Mouse (Mus musculus): ENCODE results near the gene Hormad1. TPM values are rescaled to one million over a fixed set of nuclear protein-coding genes. Genes with fewer than 3 reads are reported as not detected.
"Not testable (repeated sequence)": the region's sequence is repeated elsewhere in the genome, so short reads cannot be mapped to it uniquely, and the experiment has no call there.

The Hormad1 gene
- polyA plus RNA-seq, 1 experiment from 2014 or later, result not detected

DNA sequence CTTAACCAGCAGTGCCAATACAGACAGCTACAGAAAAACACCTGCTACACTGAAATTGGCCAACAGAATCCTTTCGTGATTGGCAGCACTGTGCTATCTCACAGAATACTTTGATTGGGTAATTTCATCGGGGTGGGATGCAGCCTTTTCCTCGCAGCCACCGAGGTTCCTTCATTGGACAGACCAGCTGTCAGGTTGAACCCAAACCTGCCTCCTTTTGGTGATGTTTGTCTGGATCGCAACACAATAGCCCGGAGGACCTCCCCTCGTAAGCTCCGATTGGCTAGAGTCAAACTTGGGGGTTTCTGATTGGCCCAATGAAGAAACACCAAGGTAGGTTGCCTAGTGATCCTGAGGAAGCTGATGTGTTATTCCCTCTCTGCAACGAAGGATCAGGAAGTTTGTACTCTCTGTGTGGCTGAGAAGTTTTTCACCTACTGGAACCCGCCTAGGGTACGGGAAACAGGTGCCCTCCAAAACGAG is 29.2 kb downstream of the Hormad1 start, which contains the start of gene Golph3l:
TSS of gene Golph3l (plus strand) at position 331 of the 483 bp plus-strand sequence.
- peaks cover 5% of the 10 kb centered on the region for H3K4me1 ChIP-seq (ENCODE audit: control insufficient read depth, insufficient read depth, low read length)
- no peaks in the 10 kb centered on the region for H3K9me3 ChIP-seq (replicated peaks; ENCODE audit: control insufficient read depth, low read length, poor library complexity, severe bottlenecking)
- H3K4me3 ChIP-seq (ENCODE audit: low read depth, low read length), result peak within 1 kb of the TSS; percentile 81
- peak within 1 kb of the TSS; percentile 81 for H3K4me2 ChIP-seq (ENCODE audit: low read length)
- no peaks in the 10 kb centered on the region for H3K27me3 ChIP-seq (ENCODE audit: control insufficient read depth, insufficient read depth, low read depth, low read length)
- H3K36me3 ChIP-seq (ENCODE audit: control insufficient read depth, insufficient read depth, low read length), result peaks cover 7% of the 10 kb centered on the region
- peak; percentile 100 for ATAC-seq
- WGBS, result 0% methylated on average over 12 of the region's 12 CpGs
- H3K9ac ChIP-seq (ENCODE audit: low read depth, low read length), result peak within 1 kb of the TSS; percentile 75
- peak within 1 kb of the TSS; percentile 75 for H3K27ac ChIP-seq (ENCODE audit: low read length)

GRCm38 (mm10) chr3:95598734-95599133 is 39.3 kb downstream of the Hormad1 start:
- no peak overlapping the region for H3K9ac ChIP-seq (ENCODE audit: low read depth, low read length)
- no peak overlapping the region for H3K27ac ChIP-seq (ENCODE audit: low read length)
- H3K9me3 ChIP-seq (replicated peaks; ENCODE audit: control insufficient read depth, low read length, poor library complexity, severe bottlenecking), result no peaks in the 10 kb centered on the region
- H3K4me2 ChIP-seq (ENCODE audit: low read length), result no peak overlapping the region
- H3K27me3 ChIP-seq (ENCODE audit: control insufficient read depth, insufficient read depth, low read depth, low read length), result no peaks in the 10 kb centered on the region
- H3K36me3 ChIP-seq (ENCODE audit: control insufficient read depth, insufficient read depth, low read length), result peaks cover 2% of the 10 kb centered on the region; the same call in 1 of the 2 replicates
- ATAC-seq, result no peak
- H3K4me3 ChIP-seq (ENCODE audit: low read depth, low read length), result no peak overlapping the region
- H3K4me1 ChIP-seq (ENCODE audit: control insufficient read depth, insufficient read depth, low read length), result no peaks in the 10 kb centered on the region

- Histone ChIP-seq H3K27me3 (ENCODE audit: control insufficient read depth, insufficient read depth, low read depth, low read length) (no peaks in the 10 kb centered on the region), H3K4me1 (ENCODE audit: control insufficient read depth, insufficient read depth, low read length) (no peaks in the 10 kb centered on the region), H3K4me2 (ENCODE audit: low read length) (no peak overlapping the region), H3K27ac (ENCODE audit: low read length) (no peak overlapping the region), H3K4me3 (ENCODE audit: low read depth, low read length) (no peak overlapping the region), H3K9ac (ENCODE audit: low read depth, low read length) (no peak overlapping the region), H3K9me3 (replicated peaks; ENCODE audit: control insufficient read depth, low read length, poor library complexity, severe bottlenecking) (no peaks in the 10 kb centered on the region), H3K36me3 (ENCODE audit: control insufficient read depth, insufficient read depth, low read length) (0 out of 2 replicates have a peak, but pooled peaks cover 2% of the 10 kb centered on the region)
- no peak for ATAC-seq
- WGBS, result 93% methylated on average over 3 of the region's 3 CpGs
Observed at GRCm38 (mm10) chr3:95601287-95601686, 41.8 kb downstream of the Hormad1 start.

- Histone ChIP-seq H3K36me3 (ENCODE audit: control insufficient read depth, insufficient read depth, low read length) (peaks cover 18% of the 10 kb centered on the region; the same call in 1 of the 2 replicates), H3K27ac (ENCODE audit: low read length) (no peak overlapping the region), H3K9ac (ENCODE audit: low read depth, low read length) (no peak overlapping the region), H3K27me3 (ENCODE audit: control insufficient read depth, insufficient read depth, low read depth, low read length) (no peaks in the 10 kb centered on the region), H3K4me2 (ENCODE audit: low read length) (no peak overlapping the region), H3K4me1 (ENCODE audit: control insufficient read depth, insufficient read depth, low read length) (no peaks in the 10 kb centered on the region), H3K4me3 (ENCODE audit: low read depth, low read length) (no peak overlapping the region), H3K9me3 (replicated peaks; ENCODE audit: control insufficient read depth, low read length, poor library complexity, severe bottlenecking) (no peaks in the 10 kb centered on the region)
- 81% methylated on average over 3 of the region's 3 CpGs for WGBS
- ATAC-seq, result no peak
Observed at GRCm38 (mm10) chr3:95606096-95606495, 46.6 kb downstream of the Hormad1 start.

GRCm38 (mm10) chr3:95609195-95609594 is 49.7 kb downstream of the Hormad1 start:
- Histone ChIP-seq H3K36me3 (ENCODE audit: control insufficient read depth, insufficient read depth, low read length) (peaks cover 17% of the 10 kb centered on the region; the same call in 1 of the 2 replicates), H3K4me3 (ENCODE audit: low read depth, low read length) (no peak overlapping the region), H3K4me1 (ENCODE audit: control insufficient read depth, insufficient read depth, low read length) (no peaks in the 10 kb centered on the region), H3K27me3 (ENCODE audit: control insufficient read depth, insufficient read depth, low read depth, low read length) (no peaks in the 10 kb centered on the region), H3K9ac (ENCODE audit: low read depth, low read length) (no peak overlapping the region), H3K4me2 (ENCODE audit: low read length) (no peak overlapping the region), H3K9me3 (replicated peaks; ENCODE audit: control insufficient read depth, low read length, poor library complexity, severe bottlenecking) (no peaks in the 10 kb centered on the region), H3K27ac (ENCODE audit: low read length) (no peak overlapping the region)
- ATAC-seq, result no peak
- 75% methylated on average over 3 of the region's 3 CpGs for WGBS

- ATAC-seq, result no peak
- H3K36me3 ChIP-seq (ENCODE audit: control insufficient read depth, insufficient read depth, low read length), result peaks cover 27% of the 10 kb centered on the region
- H3K27ac ChIP-seq (ENCODE audit: low read length), result no peak overlapping the region
- H3K27me3 ChIP-seq (ENCODE audit: control insufficient read depth, insufficient read depth, low read depth, low read length), result no peaks in the 10 kb centered on the region
- 89% methylated on average over 1 of the region's 1 CpGs for WGBS
- H3K4me2 ChIP-seq (ENCODE audit: low read length), result no peak overlapping the region
- H3K9ac ChIP-seq (ENCODE audit: low read depth, low read length), result no peak overlapping the region
- H3K4me1 ChIP-seq (ENCODE audit: control insufficient read depth, insufficient read depth, low read length), result no peaks in the 10 kb centered on the region
- H3K4me3 ChIP-seq (ENCODE audit: low read depth, low read length), result no peak overlapping the region
- no peaks in the 10 kb centered on the region for H3K9me3 ChIP-seq (replicated peaks; ENCODE audit: control insufficient read depth, low read length, poor library complexity, severe bottlenecking)
Observed at GRCm38 (mm10) chr3:95613996-95614395, 54.5 kb downstream of the Hormad1 start.

GRCm38 (mm10) chr3:95618511-95618910 is 59.0 kb downstream of the Hormad1 start:
- Histone ChIP-seq H3K27me3 (ENCODE audit: control insufficient read depth, insufficient read depth, low read depth, low read length) (no peaks in the 10 kb centered on the region), H3K9ac (ENCODE audit: low read depth, low read length) (no peak overlapping the region), H3K4me3 (ENCODE audit: low read depth, low read length) (no peak overlapping the region), H3K27ac (ENCODE audit: low read length) (no peak overlapping the region), H3K9me3 (replicated peaks; ENCODE audit: control insufficient read depth, low read length, poor library complexity, severe bottlenecking) (no peaks in the 10 kb centered on the region), H3K36me3 (ENCODE audit: control insufficient read depth, insufficient read depth, low read length) (peaks cover 17% of the 10 kb centered on the region), H3K4me1 (ENCODE audit: control insufficient read depth, insufficient read depth, low read length) (no peaks in the 10 kb centered on the region), H3K4me2 (ENCODE audit: low read length) (no peak overlapping the region)
- ATAC-seq, result no peak
- 94% methylated on average over 1 of the region's 1 CpGs for WGBS

DNA sequence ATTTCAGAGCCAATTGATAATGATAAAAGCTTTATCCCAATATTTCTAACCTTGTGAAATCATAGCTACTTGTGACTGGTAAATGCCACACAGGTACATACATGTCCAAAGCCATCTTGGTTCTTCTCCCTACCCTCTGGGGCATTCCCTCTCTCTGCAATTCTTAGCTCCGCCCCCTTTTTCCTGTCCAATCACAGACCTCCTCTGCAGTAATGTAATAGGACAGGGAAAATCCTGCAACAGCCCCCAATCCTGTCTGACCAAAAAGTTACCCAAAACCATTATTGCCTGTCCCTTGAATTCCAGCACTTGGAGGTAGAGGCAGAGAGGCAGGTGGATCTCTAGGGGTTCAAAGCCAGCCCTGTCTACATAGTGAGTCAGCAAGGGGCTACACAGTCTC is 61.8 kb downstream of the Hormad1 start:
- Histone ChIP-seq H3K4me3 (ENCODE audit: low read depth, low read length) (no peak overlapping the region), H3K27ac (ENCODE audit: low read length) (no peak overlapping the region), H3K27me3 (ENCODE audit: control insufficient read depth, insufficient read depth, low read depth, low read length) (no peaks in the 10 kb centered on the region), H3K36me3 (ENCODE audit: control insufficient read depth, insufficient read depth, low read length) (peaks cover 15% of the 10 kb centered on the region), H3K4me2 (ENCODE audit: low read length) (no peak overlapping the region), H3K9me3 (replicated peaks; ENCODE audit: control insufficient read depth, low read length, poor library complexity, severe bottlenecking) (no peaks in the 10 kb centered on the region), H3K4me1 (ENCODE audit: control insufficient read depth, insufficient read depth, low read length) (peaks cover 9% of the 10 kb centered on the region), H3K9ac (ENCODE audit: low read depth, low read length) (no peak overlapping the region)
- ATAC-seq, result no peak
- WGBS, result 92% methylated on average over 1 of the region's 1 CpGs

DNA sequence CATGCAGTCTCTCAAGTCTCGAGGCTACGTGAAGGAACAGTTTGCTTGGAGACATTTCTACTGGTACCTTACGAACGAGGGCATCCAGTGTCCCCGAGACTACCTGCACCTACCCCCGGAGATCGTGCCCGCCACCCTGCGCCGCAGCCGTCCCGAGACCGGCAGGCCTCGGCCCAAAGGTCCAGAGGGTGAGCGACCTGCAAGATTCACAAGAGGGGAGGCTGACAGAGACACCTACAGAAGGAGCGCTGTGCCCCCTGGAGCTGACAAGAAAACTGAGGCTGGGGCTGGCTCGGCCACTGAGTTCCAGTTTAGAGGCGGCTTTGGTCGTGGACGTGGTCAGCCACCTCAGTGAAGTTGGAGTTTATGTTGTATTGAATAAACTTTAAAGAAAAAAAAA is 62.9 kb downstream of the Hormad1 start:
- peaks cover 20% of the 10 kb centered on the region for H3K4me1 ChIP-seq (ENCODE audit: control insufficient read depth, insufficient read depth, low read length)
- H3K4me2 ChIP-seq (ENCODE audit: low read length); ATAC-seq; H3K27ac ChIP-seq (ENCODE audit: low read length); H3K9me3 ChIP-seq (replicated peaks; ENCODE audit: control insufficient read depth, low read length, poor library complexity, severe bottlenecking); H3K27me3 ChIP-seq (ENCODE audit: control insufficient read depth, insufficient read depth, low read depth, low read length); H3K9ac ChIP-seq (ENCODE audit: low read depth, low read length); H3K4me3 ChIP-seq (ENCODE audit: low read depth, low read length): not testable (repeated sequence)
- peaks cover 19% of the 10 kb centered on the region for H3K36me3 ChIP-seq (ENCODE audit: control insufficient read depth, insufficient read depth, low read length)
- 90% methylated on average over 20 of the region's 20 CpGs for WGBS
